Mouse (Mus musculus) CH12.LX (cell line): ENCODE measurements around the gene Uvrag.

Experiments
- CTCF ChIP-seq, 2 experiments: IDR thresholded peaks in 1 of 2; conservative IDR thresholded peaks in 1 of 2; 2 replicates each; pipeline ENCODE4 v1.5.1; 2011 to 2012; ENCODE audit warnings: low read depth in 2 of 2, low read length in 2 of 2, improper control_type of control experiment in 1 of 2, inconsistent platforms in 1 of 2, mild to moderate bottlenecking in 1 of 2, moderate library complexity in 1 of 2
- E2F4 ChIP-seq: IDR thresholded peaks from 2 replicates; pipeline ENCODE4 v1.6.1; 2011; ENCODE audit warnings: low read depth, low read length, improper control_type of control experiment; ENCODE audit not compliant: insufficient replicate concordance
- EP300 ChIP-seq: IDR thresholded peaks from 2 replicates; pipeline ENCODE4 v1.6.1; 2011; ENCODE audit warnings: low read length, improper control_type of control experiment
- MAFK ChIP-seq: IDR thresholded peaks from 2 replicates; pipeline ENCODE4 v1.6.1; 2011; ENCODE audit warnings: low read length, improper control_type of control experiment; ENCODE audit not compliant: insufficient replicate concordance
- NELFE ChIP-seq: IDR thresholded peaks from 2 replicates; pipeline ENCODE4 v1.6.1; 2011; ENCODE audit warnings: low read depth, low read length, improper control_type of control experiment
- POLR2A ChIP-seq: IDR thresholded peaks from 2 replicates; pipeline ENCODE4 v1.6.1; 2011; ENCODE audit warnings: low read depth, mild to moderate bottlenecking, improper control_type of control experiment, low read length
- USF2 ChIP-seq: conservative IDR thresholded peaks from 2 replicates; pipeline ENCODE4 v1.6.1; 2011; ENCODE audit warnings: low read depth, low read length, improper control_type of control experiment
- ZNF384 ChIP-seq: IDR thresholded peaks from 2 replicates; pipeline ENCODE4 v1.6.1; 2012; ENCODE audit warnings: low read depth, low read length, improper control_type of control experiment, inconsistent platforms

- TF ChIP-seq CTCF (conservative IDR thresholded peaks at IDR 0.05 in 1 of 2, IDR thresholded peaks at IDR 0.05 in 1 of 2; ENCODE audit: low read depth in 2 of 2, low read length in 2 of 2): no peak
- TF ChIP-seq NELFE: no peak
- TF ChIP-seq E2F4: no peak
- TF ChIP-seq USF2: no peak
- no peak for TF ChIP-seq ZNF384
- no peak for TF ChIP-seq EP300
- TF ChIP-seq MAFK: no peak
- no peak for TF ChIP-seq POLR2A
Observed at GRCm38 (mm10) chr7:99144616-99145015, 3.7 kb upstream of the Uvrag start.
